14 mouse cellular contexts compared by ENCODE assay signal in the genomic region with DNA sequence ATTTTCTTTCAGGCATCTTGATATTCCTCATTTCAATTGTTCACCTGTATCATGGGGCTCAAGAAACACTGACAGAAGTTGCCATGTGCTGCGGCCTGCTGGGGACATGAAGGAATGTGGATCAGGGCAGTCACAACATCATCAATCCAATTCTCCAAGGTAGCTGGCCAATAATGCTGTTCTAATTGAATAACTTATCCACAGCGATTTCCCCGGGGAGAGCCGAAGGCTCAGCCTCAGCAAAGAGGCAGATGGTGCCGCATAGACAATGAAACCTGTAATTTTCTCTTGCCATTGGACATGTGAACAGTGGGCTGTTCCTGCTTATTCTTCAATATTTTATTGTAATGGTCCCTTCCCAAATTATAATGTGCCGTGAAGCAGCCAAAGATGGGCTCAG.
DNase-seq lines count a peak whose midpoint lies in the region; ATAC-seq lines count a peak whose summit lies in the region.
"Had no signal": no experiment of that assay in that cellular context is flagged by ENCODE, and none has a peak within 500 bp of the region (broad histone marks: within the 10 kb centered on the region; RNA-seq: fewer than 3 reads in every experiment).

No protein-coding gene starts in this region.

- WGBS in forebrain, embryonic 11.5 days: 68% methylated on average over 6 of the region's 6 CpGs
- WGBS in forebrain, embryonic 10.5 days: 88% methylated on average over 6 of the region's 6 CpGs
- 50% methylated on average over 6 of the region's 6 CpGs for WGBS in hindbrain, embryonic 11.5 days
- WGBS in midbrain, embryonic 13.5 days: 34% methylated on average over 6 of the region's 6 CpGs
- WGBS in heart, embryonic 11.5 days (ENCODE audit: insufficient replicate concordance): 86% methylated on average over 6 of the region's 6 CpGs

- DNase-seq in forebrain, embryonic 11.5 days (ENCODE audit: low spot score): no peak
- no peak for DNase-seq in forebrain, embryonic 10.5 days (ENCODE audit: extremely low spot score, low spot score)
- DNase-seq in hindbrain, embryonic 11.5 days (ENCODE audit: low spot score): peak; percentile 71
- DNase-seq in heart, adult 9 months (ENCODE audit: low spot score in 2 of 2): no peak
- DNase-seq in lung, postnatal 10 days: no peak
- DNase-seq: B cell, adult 2 months; heart, postnatal 14 days; kidney, postnatal 36 days; lung, adult 2 months had no signal

- no peak overlapping the region for H3K4me2 ChIP-seq in forebrain, embryonic 11.5 days (ENCODE audit: low read depth, low read length, severe bottlenecking)
- no peak overlapping the region for H3K4me2 ChIP-seq in hindbrain, embryonic 11.5 days (replicated peaks; ENCODE audit: low read depth, low read length)
- no peak overlapping the region for H3K4me2 ChIP-seq in midbrain, embryonic 13.5 days (replicated peaks)
- no peak overlapping the region for H3K4me2 ChIP-seq in heart, embryonic 11.5 days

- peak; percentile 56; the same call in 1 of the 2 replicates for ATAC-seq in forebrain, embryonic 11.5 days (replicated peaks; ENCODE audit: low FRiP score)
- ATAC-seq in hindbrain, embryonic 11.5 days (ENCODE audit: low FRiP score): peak; percentile 87
- peak; percentile 86 for ATAC-seq in midbrain, embryonic 13.5 days
- no peak for ATAC-seq in heart, embryonic 11.5 days (replicated peaks; ENCODE audit: insufficient number of reproducible peaks, low FRiP score, low TSS enrichment)
- no peak for ATAC-seq in megakaryocyte, adult 5-6 weeks (ENCODE audit: poor library complexity, severe bottlenecking)
- ATAC-seq: intestine, postnatal 0 days had no signal

- H3K9ac ChIP-seq in forebrain, embryonic 11.5 days (ENCODE audit: low read length): no peak overlapping the region
- H3K9ac ChIP-seq in hindbrain, embryonic 11.5 days (ENCODE audit: low read depth, low read length): no peak overlapping the region
- no peak overlapping the region for H3K9ac ChIP-seq in midbrain, embryonic 13.5 days (replicated peaks)
- H3K9ac ChIP-seq in heart, embryonic 11.5 days (ENCODE audit: low read depth, low read length): no peak overlapping the region

- no peak overlapping the region for H3K4me3 ChIP-seq in forebrain, embryonic 11.5 days (ENCODE audit: low read depth, low read length)
- no peak overlapping the region for H3K4me3 ChIP-seq in forebrain, embryonic 10.5 days
- no peak overlapping the region for H3K4me3 ChIP-seq in hindbrain, embryonic 11.5 days (ENCODE audit: low read depth, low read length)
- H3K4me3 ChIP-seq in midbrain, embryonic 13.5 days (replicated peaks): no peak overlapping the region
- H3K4me3 ChIP-seq in heart, embryonic 11.5 days (ENCODE audit: low read depth, low read length): no peak overlapping the region

- 0 out of 2 replicates have a peak overlapping the region, but pooled peaks have one; percentile 64 for H3K27ac ChIP-seq in forebrain, embryonic 11.5 days (ENCODE audit: low read depth, low read length)
- H3K27ac ChIP-seq in forebrain, embryonic 10.5 days: no peak overlapping the region
- peak overlapping the region; percentile 79 for H3K27ac ChIP-seq in hindbrain, embryonic 11.5 days (ENCODE audit: low read depth, low read length)
- peak overlapping the region; percentile 88 for H3K27ac ChIP-seq in midbrain, embryonic 13.5 days
- H3K27ac ChIP-seq in heart, embryonic 11.5 days (ENCODE audit: low read depth, low read length): no peak overlapping the region

- H3K36me3 ChIP-seq in forebrain, embryonic 11.5 days (ENCODE audit: control insufficient read depth, insufficient read depth, low read length): no peaks in the 10 kb centered on the region
- H3K36me3 ChIP-seq in forebrain, embryonic 10.5 days (replicated peaks): no peaks in the 10 kb centered on the region
- H3K36me3 ChIP-seq in hindbrain, embryonic 11.5 days (ENCODE audit: control insufficient read depth, insufficient read depth, low read length): no peaks in the 10 kb centered on the region
- no peaks in the 10 kb centered on the region for H3K36me3 ChIP-seq in midbrain, embryonic 13.5 days
- H3K36me3 ChIP-seq in heart, embryonic 11.5 days (ENCODE audit: control insufficient read depth, insufficient read depth, low read length): no peaks in the 10 kb centered on the region
- H3K36me3 ChIP-seq: G1E had no signal

- H3K9me3 ChIP-seq in forebrain, embryonic 11.5 days (ENCODE audit: control insufficient read depth, low read length): no peaks in the 10 kb centered on the region
- no peaks in the 10 kb centered on the region; the same call in 1 of the 2 replicates for H3K9me3 ChIP-seq in forebrain, embryonic 10.5 days
- no peaks in the 10 kb centered on the region for H3K9me3 ChIP-seq in hindbrain, embryonic 11.5 days (ENCODE audit: control insufficient read depth, low read length)
- H3K9me3 ChIP-seq in midbrain, embryonic 13.5 days: no peaks in the 10 kb centered on the region; the same call in 1 of the 2 replicates
- 0 out of 2 replicates have a peak, but pooled peaks cover 5% of the 10 kb centered on the region for H3K9me3 ChIP-seq in heart, embryonic 11.5 days (replicated peaks; ENCODE audit: control insufficient read depth, low read length)

- H3K4me1 ChIP-seq in forebrain, embryonic 11.5 days (replicated peaks; ENCODE audit: control insufficient read depth, insufficient read depth, low read length): no peaks in the 10 kb centered on the region
- peaks cover 14% of the 10 kb centered on the region for H3K4me1 ChIP-seq in forebrain, embryonic 10.5 days
- no peaks in the 10 kb centered on the region for H3K4me1 ChIP-seq in hindbrain, embryonic 11.5 days (replicated peaks; ENCODE audit: control insufficient read depth, insufficient read depth, low read length)
- peaks cover 21% of the 10 kb centered on the region for H3K4me1 ChIP-seq in midbrain, embryonic 13.5 days (replicated peaks)
- H3K4me1 ChIP-seq in heart, embryonic 11.5 days (ENCODE audit: control insufficient read depth, insufficient read depth, low read length): no peaks in the 10 kb centered on the region

- no peaks in the 10 kb centered on the region for H3K27me3 ChIP-seq in forebrain, embryonic 11.5 days (ENCODE audit: control insufficient read depth, insufficient read depth, low read length)
- H3K27me3 ChIP-seq in forebrain, embryonic 10.5 days (ENCODE audit: poor library complexity, severe bottlenecking): no peaks in the 10 kb centered on the region
- H3K27me3 ChIP-seq in hindbrain, embryonic 11.5 days (ENCODE audit: control insufficient read depth, insufficient read depth, low read length): no peaks in the 10 kb centered on the region
- H3K27me3 ChIP-seq in midbrain, embryonic 13.5 days: no peaks in the 10 kb centered on the region
- no peaks in the 10 kb centered on the region for H3K27me3 ChIP-seq in heart, embryonic 11.5 days (ENCODE audit: control insufficient read depth, insufficient read depth, low read length)

Comparison
In these comparisons a context has a peak if more than half of its experiments do, and no peak if none do; other contexts are left out.
1. H3K27ac ChIP-seq: peak in forebrain, embryonic 11.5 days (single experiment), hindbrain, embryonic 11.5 days (single experiment) and midbrain, embryonic 13.5 days (single experiment); none in forebrain, embryonic 10.5 days (single experiment) and heart, embryonic 11.5 days (single experiment).
2. ATAC-seq: peak in forebrain, embryonic 11.5 days (single experiment), hindbrain, embryonic 11.5 days (single experiment) and midbrain, embryonic 13.5 days (single experiment); none in heart, embryonic 11.5 days (single experiment) and megakaryocyte, adult 5-6 weeks (single experiment).